Mouse (Mus musculus): ENCODE data around the gene Nubp2. TPM values are rescaled to one million over a fixed set of nuclear protein-coding genes. Genes with fewer than 3 reads are reported as not detected.
A peak's percentile ranks its signal among the peaks of the same experiment; 100 is the strongest.

The Nubp2 gene
- polyA plus RNA-seq, 1 experiment = 38.5 TPM

DNA sequence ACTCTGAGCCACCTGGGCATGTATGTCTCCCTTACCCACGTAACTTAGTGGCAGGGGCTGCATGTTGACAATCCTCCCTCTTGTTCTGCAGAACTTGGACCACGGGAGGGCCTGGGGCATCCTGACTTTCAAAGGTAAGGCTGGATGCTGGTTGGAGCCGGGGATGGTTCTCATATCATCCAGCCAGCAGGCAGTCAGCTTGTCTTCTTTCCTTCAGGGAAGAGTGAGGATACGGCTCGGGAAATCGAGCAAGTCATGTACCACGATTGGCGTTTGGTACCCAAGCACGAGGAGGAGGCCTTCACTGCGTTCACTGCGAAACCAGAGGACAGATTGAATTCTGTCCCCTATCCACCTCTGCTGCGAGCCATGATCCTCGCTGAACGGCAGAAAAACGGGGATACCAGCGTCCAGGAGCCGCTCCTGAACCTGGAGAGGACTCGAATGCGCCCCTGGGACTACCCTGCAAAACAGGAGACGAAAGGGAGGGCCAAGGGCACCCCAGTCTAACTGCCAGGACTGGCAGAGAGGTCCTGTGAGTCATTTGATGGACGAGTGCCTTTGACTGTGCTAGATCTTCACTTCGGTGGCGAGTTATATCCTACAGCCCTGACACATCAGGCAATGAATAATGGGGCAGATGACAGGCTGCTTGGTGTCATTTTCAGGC, 9.6 kb upstream of the Nubp2 start:
- H3K4me3 ChIP-seq = peak overlapping the region; percentile 97
- peak overlapping the region; percentile 99 for H3K4me2 ChIP-seq (ENCODE audit: low read depth)
- no peaks in the 10 kb centered on the region for H3K27me3 ChIP-seq (ENCODE audit: control insufficient read depth, insufficient read depth, insufficient read length)
- peaks cover 12% of the 10 kb centered on the region for H3K79me2 ChIP-seq (ENCODE audit: control insufficient read depth, insufficient read depth)
- peak overlapping the region; percentile 82 for H3ac ChIP-seq (ENCODE audit: control insufficient read depth, insufficient read length)
- no peak for TF ChIP-seq MAX (IDR thresholded peaks at IDR 0.05; ENCODE audit: low read depth)
- no peak for TF ChIP-seq USF1 (IDR thresholded peaks at IDR 0.05; ENCODE audit: low read depth)
- no peak for TF ChIP-seq SRF (IDR thresholded peaks at IDR 0.05; ENCODE audit: control insufficient read depth, insufficient read length, low read depth)
- no peak for TF ChIP-seq MYOD1 (IDR thresholded peaks at IDR 0.05; ENCODE audit: control insufficient read depth in 1 of 3, insufficient read length in 2 of 3, low read depth in 2 of 3)
- peaks cover 5% of the 10 kb centered on the region for H3K36me3 ChIP-seq (ENCODE audit: control insufficient read depth, insufficient read depth)

DNA sequence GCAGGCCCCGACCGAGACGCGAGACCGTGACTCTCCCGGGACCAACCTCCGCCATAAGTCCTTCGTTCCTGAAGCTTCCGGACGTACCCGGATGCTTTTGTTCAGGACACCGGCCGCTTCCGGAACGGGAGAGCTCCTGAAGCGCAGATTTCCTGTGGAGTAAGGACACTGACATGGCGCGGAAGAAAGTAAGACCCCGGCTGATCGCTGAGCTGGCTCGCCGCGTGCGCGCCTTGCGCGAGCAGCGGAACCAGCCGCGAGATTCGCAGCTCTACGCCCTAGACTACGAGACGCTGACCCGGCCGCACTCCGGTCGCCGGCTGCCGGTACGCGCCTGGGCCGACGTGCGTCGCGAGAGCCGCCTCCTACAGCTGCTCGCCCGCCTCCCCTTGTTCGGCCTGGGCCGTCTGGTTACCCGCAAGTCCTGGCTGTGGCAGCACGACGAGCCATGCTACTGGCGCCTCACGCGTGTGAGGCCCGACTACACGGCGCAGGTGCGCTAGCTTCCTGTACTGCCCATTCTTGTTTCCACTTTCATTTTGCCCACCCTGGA, 8.9 kb upstream of the Nubp2 start, which contains the start of the genes Eme2 and Mrps34:
Gene Eme2 (minus strand): TSS at position 93 of the 553 bp plus-strand sequence.
Gene Mrps34 (plus strand): TSS at position 122 of the 553 bp plus-strand sequence.
- TF ChIP-seq MAX (IDR thresholded peaks at IDR 0.05; ENCODE audit: low read depth) = no peak
- no peak for TF ChIP-seq USF1 (IDR thresholded peaks at IDR 0.05; ENCODE audit: low read depth)
- TF ChIP-seq MYOD1 (IDR thresholded peaks at IDR 0.05; ENCODE audit: control insufficient read depth in 1 of 3, insufficient read length in 2 of 3, low read depth in 2 of 3) = peak in 1 of 3 experiments; percentile 51
- TF ChIP-seq TCF3 (IDR thresholded peaks at IDR 0.05; ENCODE audit: insufficient read length, low read depth) = no peak
- no peak for TF ChIP-seq CEBPB (IDR thresholded peaks at IDR 0.05; ENCODE audit: insufficient read depth, poor library complexity, severe bottlenecking)
- peak; percentile 86 for TF ChIP-seq POLR2AphosphoS2 (IDR thresholded peaks at IDR 0.05; ENCODE audit: insufficient read length, low read depth)
- TF ChIP-seq MYOG (IDR thresholded peaks at IDR 0.05; ENCODE audit: control insufficient read depth in 1 of 3, insufficient read depth in 1 of 3, insufficient read length in 2 of 3, low read depth in 2 of 3) = peak in 1 of 3 experiments; percentile 63
- no peak for TF ChIP-seq TCF12 (IDR thresholded peaks at IDR 0.05; ENCODE audit: insufficient read depth, poor library complexity, severe bottlenecking)
- no peak for TF ChIP-seq E2F4 (IDR thresholded peaks at IDR 0.05; ENCODE audit: insufficient read depth)
- peak; percentile 71 for TF ChIP-seq POLR2A (IDR thresholded peaks at IDR 0.05; ENCODE audit: insufficient read length, low read depth)
- no peak for TF ChIP-seq SRF (IDR thresholded peaks at IDR 0.05; ENCODE audit: control insufficient read depth, insufficient read length, low read depth)

DNA sequence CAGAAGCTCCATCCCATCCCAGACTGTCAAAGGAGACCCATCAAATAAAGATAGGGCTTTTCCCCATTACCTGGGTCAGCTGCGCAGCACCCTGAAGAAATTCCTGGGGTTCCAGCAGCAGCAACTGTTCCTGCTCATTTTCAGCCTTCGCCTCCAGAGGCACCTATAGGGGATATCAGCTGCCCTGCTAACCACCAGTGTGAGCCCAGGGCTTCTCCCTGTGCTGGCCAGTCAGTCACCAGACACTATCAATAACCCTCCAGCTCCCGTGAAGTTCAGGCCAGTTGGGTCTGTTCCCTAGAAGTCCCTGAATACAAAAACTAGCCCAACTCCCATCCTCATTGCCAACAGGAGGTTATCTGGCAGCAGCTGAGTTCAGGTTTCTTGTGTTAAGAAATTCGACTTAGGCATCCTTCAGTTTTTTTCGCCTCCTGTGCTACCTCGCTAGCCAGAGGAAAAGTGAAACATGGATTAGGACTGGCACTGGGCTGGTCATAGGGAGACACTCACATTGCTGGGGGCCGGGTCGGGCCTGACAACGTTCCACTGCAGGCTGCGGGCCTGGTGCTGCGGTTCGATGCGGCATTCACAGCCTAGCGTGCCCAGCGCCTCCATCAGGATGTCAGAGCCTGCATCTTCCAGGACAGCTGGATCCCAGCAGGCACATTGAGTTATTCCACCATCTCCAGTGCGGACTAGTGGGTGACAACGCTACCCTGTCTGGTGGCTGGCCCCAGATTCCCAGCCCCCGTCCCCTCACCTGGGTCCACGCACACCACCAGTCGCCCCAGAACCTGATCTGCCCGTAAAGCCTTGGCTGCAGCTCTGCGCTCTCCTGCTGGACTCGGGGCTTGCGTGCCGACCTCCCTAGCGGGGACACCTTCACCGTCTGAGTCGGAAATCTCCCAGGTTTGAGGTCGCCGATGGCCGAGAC, 8.2 kb upstream of the Nubp2 start:
- Histone ChIP-seq H3K36me3 (ENCODE audit: control insufficient read depth, insufficient read depth) (peaks cover 5% of the 10 kb centered on the region), H3K79me2 (ENCODE audit: control insufficient read depth, insufficient read depth) (peaks cover 12% of the 10 kb centered on the region), H3K4me3 (peak overlapping the region; percentile 97), H3K27me3 (ENCODE audit: control insufficient read depth, insufficient read depth, insufficient read length) (no peaks in the 10 kb centered on the region), H3K4me2 (ENCODE audit: low read depth) (peak overlapping the region; percentile 94), H3ac (ENCODE audit: control insufficient read depth, insufficient read length) (peak overlapping the region; percentile 82)
- TF ChIP-seq USF1 (IDR thresholded peaks at IDR 0.05; ENCODE audit: low read depth) (no peak), MAX (IDR thresholded peaks at IDR 0.05; ENCODE audit: low read depth) (no peak), MYOD1 (IDR thresholded peaks at IDR 0.05; ENCODE audit: control insufficient read depth in 1 of 3, insufficient read length in 2 of 3, low read depth in 2 of 3) (peak in 1 of 3 experiments; percentile 6), MYOG (IDR thresholded peaks at IDR 0.05; ENCODE audit: control insufficient read depth in 1 of 3, insufficient read depth in 1 of 3, insufficient read length in 2 of 3, low read depth in 2 of 3) (no peak)

More for the DNA sequence above, 8.9 kb upstream of the Nubp2 start, which contains the start of the genes Eme2 and Mrps34:
- Histone ChIP-seq H3K27me3 (ENCODE audit: control insufficient read depth, insufficient read depth, insufficient read length) (no peaks in the 10 kb centered on the region), H3ac (ENCODE audit: control insufficient read depth, insufficient read length) (peak within 1 kb of the TSS; percentile 82), H3K36me3 (ENCODE audit: control insufficient read depth, insufficient read depth) (peaks cover 5% of the 10 kb centered on the region), H3K4me3 (peak within 1 kb of the TSS; percentile 97), H3K4me2 (ENCODE audit: low read depth) (peak within 1 kb of the TSS; percentile 99), H3K79me2 (ENCODE audit: control insufficient read depth, insufficient read depth) (peaks cover 12% of the 10 kb centered on the region)

GRCm38 (mm10) chr17:24893276-24893675, 7.1 kb upstream of the Nubp2 start:
- Histone ChIP-seq H3K36me3 (ENCODE audit: control insufficient read depth, insufficient read depth) (peaks cover 5% of the 10 kb centered on the region), H3ac (ENCODE audit: control insufficient read depth, insufficient read length) (no peak overlapping the region), H3K27me3 (ENCODE audit: control insufficient read depth, insufficient read depth, insufficient read length) (no peaks in the 10 kb centered on the region), H3K4me3 (peak overlapping the region; percentile 97), H3K79me2 (ENCODE audit: control insufficient read depth, insufficient read depth) (peaks cover 12% of the 10 kb centered on the region), H3K4me2 (ENCODE audit: low read depth) (no peak overlapping the region)
- TF ChIP-seq POLR2A (IDR thresholded peaks at IDR 0.05; ENCODE audit: insufficient read length, low read depth) (no peak), USF1 (IDR thresholded peaks at IDR 0.05; ENCODE audit: low read depth) (no peak), MYOG (IDR thresholded peaks at IDR 0.05; ENCODE audit: control insufficient read depth in 1 of 3, insufficient read depth in 1 of 3, insufficient read length in 2 of 3, low read depth in 2 of 3) (no peak), SRF (IDR thresholded peaks at IDR 0.05; ENCODE audit: control insufficient read depth, insufficient read length, low read depth) (no peak), TCF3 (IDR thresholded peaks at IDR 0.05; ENCODE audit: insufficient read length, low read depth) (no peak), REST (IDR thresholded peaks at IDR 0.05; ENCODE audit: insufficient read depth, insufficient read length) (no peak), E2F4 (IDR thresholded peaks at IDR 0.05; ENCODE audit: insufficient read depth) (no peak), TCF12 (IDR thresholded peaks at IDR 0.05; ENCODE audit: insufficient read depth, poor library complexity, severe bottlenecking) (no peak), CEBPB (IDR thresholded peaks at IDR 0.05; ENCODE audit: insufficient read depth, poor library complexity, severe bottlenecking) (no peak), MYOD1 (IDR thresholded peaks at IDR 0.05; ENCODE audit: control insufficient read depth in 1 of 3, insufficient read length in 2 of 3, low read depth in 2 of 3) (no peak)
